Mouse (Mus musculus): ENCODE data around the gene Pnpla3.
A peak's percentile ranks its signal among the peaks of the same experiment; 100 is the strongest.

The Pnpla3 gene

DNA sequence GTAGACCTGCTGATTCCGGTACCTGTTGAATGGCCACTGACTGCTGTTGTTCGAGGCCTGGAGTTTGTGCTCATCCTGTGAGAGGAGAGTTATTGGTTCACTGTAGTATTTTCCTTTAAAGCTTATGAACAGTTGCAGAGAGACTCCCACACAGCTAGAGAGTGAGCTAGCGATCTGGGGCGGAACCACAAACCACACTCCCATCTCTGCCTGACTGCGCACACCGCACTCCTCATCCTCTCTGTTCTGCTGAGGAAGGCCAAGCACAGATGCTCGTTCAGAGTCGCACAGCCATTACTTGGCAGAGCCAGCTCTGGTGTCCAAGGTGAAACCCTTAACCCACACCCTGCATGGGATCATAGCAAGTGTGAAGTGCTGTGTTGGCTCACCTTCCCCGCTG is 11.1 kb downstream of the Pnpla3 start:
- no peak for DNase-seq

DNA sequence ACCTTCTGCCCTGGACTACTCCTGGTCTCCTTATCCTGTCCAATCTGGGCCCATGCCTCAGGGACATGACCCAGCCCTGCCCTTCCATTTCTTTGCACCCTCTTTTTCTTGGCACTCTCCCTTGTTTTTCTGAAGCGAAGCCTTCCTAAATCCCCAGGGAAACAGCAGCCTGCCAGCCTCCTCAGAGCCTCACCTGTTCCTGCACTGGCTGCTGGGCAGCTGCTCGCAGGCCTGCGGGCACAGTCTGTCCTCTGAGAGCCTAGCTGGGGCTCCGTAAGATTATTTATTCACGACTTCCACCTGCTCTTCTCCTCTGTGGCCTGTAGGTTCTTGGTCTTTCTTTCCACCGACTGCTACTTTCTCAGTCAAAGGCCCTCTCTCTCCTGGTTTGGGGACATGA is 14.4 kb downstream of the Pnpla3 start:
- no peak for DNase-seq

DNA sequence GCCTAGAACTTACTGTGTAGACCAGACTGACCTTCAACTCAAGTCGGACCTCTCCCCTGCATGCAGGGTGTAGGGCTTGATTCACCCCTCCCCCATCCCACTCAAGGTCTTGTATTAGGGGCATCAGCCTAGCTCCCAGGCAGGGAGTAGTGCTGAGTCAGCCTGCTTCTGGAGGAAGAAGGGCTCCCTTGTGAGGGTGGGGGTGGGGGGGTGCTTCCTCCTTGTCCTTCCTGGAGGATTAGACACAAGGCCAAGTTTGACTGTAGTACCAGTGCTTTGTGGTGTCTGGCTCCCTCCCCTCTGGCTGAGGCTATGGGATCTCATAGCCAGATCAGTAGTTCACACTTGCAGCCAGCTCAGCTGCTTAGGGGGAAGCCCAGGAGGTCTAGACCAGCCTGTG is 16.3 kb downstream of the Pnpla3 start:
- peak in 1 of 2 experiments; percentile 28 for DNase-seq

DNA sequence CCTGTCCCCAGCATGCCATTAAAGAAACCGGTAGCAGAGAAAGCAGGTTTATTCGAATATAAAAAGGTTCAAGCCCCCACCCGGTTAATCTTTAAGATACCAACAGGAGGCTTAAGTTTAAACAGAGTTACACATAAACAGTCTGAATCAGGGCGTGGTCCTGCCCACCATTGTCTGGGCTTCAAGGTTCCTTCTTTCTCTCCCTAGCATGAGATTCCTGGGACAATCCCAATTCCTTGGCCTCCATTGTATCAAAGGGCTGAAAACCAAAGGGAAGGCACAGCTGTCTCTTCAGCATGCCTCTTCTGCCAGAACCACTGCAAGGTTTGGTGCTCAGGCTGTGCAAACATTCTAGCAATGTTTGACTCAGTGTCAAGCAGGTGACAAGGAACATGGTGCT is 18.6 kb downstream of the Pnpla3 start:
- no peak for DNase-seq

DNA sequence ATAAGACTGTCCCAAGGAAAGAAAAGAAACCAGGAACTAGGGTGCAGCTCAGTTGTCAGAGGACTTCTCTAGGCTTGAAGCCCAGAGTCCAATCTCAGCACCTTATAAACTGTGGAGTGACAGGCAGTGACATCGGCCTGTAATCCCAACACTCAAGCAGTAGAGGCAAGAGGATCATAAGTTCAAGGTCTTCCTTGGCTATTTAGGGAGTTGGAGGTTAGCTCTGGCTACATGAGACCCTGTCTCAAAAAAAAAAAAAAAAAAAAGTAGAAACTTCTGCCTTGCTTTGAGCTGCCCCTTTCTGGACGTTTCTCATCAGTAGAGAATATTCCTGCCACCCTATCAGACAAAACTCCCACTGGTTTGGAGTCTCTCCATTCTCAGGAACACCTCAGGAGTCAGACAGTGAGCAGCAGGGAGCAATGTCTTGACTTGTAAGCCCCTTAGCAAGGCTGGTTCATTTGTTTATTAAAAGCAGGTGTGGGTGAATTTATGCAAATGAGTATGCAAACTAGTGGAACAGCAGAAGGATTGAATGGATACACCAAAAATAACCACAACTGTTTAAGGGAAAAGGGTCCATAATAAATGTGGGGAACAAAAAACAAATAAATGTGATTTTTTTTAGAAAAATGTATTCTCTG is 21.4 kb downstream of the Pnpla3 start:
- no peak for DNase-seq

DNA sequence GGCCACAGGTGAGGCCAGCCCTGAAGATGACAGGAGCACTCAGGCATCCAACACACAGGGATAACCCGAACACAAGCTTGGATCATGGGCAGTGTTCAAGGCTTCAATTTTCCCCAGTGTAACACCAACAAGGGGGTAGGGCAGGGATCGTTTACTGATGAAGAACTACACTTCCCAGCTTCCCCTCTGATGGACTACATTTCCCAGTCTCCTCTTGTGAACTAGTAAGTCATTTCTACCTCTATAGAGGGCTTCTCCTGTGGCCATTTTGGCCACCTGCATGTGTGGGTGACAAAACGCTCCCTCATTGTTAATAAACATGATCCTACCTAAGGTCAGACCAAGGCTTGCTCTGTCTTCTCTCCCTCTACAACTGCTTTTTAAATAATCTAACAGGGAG is 22.2 kb downstream of the Pnpla3 start:
- DNase-seq = peak in 1 of 2 experiments; percentile 25

DNA sequence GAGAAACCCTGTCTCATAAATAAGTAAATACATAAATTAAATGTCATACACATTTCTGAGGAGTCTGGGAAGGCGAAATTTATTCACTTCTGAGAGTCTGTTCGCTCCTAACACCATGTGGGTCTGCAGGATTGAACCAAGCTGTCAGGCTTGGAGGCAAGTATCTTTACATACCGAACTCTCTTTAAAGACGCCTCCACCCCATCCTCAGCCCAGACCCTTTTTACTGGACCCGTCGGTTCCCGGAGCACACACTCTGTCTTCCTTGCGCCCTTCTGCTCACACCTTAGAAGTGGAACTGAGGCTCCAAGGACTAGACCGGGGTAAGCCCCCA is 24.1 kb downstream of the Pnpla3 start:
- DNase-seq = no peak

DNA sequence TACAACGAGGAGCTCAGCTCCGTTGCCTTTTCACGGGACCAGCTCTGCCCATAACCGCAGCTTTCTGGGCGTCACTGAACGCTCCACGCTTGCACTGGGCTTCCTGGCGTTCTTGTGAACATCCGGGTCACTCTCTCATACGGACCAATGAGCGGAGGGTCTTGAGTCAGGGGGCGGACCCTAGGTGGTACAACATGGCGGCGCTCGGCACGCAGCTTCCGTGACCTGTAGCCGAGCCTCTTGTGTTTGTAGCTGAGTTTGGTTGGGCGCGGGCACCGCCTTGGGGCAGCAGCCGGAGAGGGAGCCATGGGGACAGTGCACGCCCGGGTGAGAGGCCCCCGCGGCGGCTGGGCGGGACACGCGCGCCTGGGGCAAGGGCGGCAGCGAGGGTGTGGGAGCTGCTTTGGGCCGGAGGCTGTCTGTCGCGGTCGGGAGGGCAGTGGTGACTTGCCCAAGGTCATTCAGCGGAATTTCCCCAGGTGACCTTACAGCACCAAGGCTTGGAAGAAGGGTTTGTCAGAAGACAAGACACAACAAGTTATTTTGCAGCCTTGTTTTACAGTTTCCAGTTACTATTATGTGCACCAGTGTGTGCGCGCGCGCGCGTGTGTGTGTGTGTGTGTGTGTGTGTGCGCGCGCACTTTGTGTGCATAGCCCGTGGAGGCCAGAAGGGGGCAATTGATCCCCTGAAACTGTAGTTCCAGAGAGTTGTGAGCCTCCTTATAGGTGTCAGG is 24.6 kb downstream of the Pnpla3 start, which contains the start of gene Samm50:
TSS of gene Samm50 (plus strand) at position 184 of the 734 bp plus-strand sequence.
- DNase-seq = peak; percentile 93 to 95

DNA sequence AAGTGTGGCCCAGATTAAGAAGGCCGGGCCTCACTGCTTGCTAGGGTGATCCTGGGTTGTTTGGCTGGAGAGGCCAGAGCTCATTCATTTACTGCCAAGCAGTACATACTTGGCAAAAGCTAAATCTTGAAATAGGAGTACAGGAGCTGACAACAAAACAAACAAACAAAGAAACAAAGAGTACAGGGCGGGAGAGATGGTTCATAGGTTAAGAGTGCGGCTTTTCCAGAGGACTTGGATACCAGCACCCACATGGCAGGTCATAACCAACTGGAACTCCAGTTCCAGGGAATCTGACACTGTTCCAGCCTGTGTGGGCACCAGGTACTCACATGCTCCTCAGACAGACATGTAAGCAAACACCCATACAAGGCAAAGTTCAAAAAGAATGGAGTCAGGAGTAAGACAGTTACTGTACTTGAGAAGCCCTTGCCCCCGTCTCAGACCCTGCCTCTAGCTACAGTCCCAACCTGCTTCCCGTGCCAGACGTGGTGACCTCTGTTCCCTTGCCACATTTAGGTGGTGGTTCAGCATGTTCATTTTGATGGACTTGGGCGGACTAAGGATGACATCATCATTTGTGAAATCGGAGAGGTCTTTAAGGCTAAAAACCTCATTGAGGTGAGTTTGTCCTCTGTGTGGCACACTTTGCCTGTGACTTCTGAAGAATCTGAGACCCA is 29.0 kb downstream of the Pnpla3 start:
- peak; percentile 39 to 46 for DNase-seq

DNA sequence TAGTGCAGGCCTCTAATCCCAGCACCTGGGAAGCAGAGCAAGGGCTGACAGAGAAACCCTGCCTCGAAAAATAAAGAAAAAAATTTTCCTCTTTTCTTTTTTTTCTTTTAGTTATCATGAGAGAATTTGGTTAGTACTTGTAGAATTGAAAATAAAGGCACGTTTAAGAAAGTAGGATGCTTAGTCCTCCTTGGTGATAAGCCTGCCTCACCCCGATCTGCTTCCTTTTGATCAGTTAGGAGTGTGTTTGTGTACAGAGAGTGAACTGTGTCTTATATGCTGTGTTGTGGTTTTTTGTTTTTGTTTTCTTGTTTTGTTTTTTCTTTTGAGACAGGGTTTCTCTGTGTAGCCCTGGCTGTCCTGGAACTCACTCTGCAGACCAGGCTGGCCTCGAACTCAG is 39.7 kb downstream of the Pnpla3 start:
- no peak for DNase-seq

DNA sequence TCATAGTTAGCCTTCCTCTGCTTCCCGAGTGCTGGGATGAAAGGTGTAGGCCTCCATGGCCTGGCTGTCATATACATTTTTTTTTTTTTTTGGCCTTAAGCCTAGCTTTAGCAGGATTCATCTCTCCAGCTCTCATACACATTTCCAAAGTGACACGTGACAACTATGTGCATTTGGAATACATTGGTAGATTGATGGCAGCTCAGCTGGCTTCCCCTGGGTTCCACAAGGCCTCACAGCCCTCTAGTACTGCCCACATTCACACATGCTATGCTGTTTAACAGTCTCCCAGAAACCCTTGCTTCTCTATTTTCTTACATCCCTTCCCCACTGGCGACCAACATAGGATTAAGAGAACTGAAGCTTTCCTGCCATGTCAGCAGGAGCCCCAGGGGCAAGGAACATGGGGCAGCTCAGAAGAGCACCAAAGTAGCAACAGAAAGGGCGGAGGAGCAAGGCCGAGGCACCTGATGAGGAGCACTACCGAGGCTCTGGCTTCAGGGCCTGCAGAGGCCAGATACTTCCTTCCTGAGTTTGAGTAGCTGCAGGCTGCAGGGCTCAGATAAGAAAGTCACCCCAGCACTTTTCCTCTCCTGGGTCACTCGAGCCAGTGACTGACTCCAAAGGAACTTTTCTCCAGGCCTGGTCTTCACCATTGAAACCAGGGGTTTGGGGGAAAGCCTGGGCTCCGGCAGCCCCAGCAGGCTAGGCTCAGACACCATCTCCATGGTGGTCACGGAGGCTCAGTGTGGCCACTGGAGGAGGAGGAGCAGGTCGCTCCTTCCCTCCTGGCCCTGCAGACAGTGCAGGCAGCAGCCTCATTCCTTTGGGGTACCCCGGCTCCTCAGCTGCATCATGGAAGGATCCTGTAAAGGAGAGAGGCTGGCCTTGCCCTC is 42.1 kb downstream of the Pnpla3 start:
- no peak for DNase-seq

DNA sequence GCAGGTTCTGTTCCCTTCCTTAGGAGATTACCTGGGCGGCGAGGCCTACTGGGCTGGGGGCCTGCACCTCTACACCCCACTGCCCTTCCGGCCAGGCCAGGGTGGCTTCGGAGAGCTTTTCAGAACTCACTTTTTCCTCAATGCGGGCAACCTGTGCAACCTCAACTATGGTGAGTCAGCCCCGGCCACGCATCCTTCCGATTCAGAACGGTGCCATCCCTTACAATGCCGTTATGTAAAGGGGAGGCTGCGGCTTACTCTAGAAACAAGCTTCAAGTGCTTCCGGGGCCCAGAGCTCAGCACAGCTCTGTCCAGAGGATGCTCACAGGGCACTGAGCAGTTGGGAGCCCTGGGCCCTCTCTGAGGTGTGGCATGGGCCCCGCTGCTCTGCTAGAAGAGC is 42.8 kb downstream of the Pnpla3 start:
- no peak for DNase-seq

DNA sequence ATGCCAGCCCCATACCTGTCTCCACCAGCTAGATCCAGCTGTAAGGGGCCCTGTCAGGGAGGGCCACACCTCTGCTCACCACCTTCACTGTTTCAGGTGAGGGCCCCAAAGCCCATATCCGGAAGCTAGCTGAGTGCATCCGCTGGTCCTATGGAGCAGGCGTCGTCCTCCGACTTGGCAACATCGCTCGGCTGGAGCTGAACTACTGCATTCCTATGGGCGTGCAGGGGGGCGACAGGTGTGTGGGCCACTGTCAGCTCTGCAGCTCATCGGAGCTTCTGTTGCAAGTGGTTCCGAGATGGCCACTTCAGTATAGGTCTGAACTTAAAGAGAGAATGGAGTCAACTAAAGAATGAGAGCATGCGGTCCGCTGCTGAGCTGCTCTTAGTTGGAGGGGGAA is 43.3 kb downstream of the Pnpla3 start:
- no peak for DNase-seq

DNA sequence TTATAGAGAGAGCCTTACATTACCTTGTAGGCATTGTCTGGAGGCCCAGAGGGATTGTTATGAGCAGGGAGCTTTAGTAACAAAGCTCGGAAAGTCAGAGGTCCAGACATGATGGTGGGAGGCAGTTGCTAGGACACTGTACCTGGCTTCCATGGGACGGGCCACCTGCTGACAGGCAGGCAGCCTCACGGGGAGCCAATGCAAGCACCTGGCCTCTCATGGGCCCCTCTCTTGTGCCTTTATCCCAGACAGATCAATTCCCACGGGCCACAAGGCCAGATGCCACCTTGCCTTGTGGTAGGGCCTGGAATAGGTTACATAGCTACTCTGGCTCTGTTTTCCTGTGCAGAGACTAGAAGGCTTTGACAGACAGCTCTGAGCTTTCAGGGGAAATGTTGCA is 43.9 kb downstream of the Pnpla3 start:
- DNase-seq = no peak

DNA sequence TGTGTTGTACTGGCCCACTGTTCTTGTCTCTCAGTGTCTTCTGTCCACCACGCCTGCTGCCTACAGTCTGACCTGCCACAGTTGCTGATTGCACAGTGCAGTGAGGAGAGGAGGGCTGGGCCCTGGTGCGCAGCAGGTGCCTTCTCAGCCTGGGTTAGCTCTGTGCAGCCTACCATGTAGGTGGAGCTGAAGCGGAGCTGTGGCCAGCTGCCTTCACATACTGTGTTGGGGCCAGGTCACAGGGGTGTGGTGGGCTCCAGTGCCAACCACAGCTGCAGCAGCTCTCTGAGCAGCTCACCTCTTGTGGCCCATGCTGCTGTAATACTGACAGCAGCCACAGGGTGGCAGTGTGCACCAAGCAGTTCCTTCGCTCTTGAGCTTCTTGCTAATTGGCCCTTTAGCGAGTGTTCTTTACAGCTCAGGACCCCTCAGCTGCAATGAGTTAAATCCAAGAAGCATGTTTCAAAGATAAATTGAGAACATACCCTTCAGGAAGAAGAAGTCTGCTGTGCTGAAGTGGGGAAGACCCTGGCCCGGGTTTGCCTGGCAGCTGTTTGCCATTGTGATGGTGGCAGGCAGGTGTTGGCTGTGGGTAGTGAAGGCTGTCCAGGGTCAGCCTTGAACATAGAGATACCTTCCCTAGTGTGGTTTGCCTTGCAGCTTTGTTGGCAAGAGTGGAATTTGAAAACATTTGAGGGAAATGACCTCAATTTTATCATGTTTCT is 44.6 kb downstream of the Pnpla3 start:
- DNase-seq = peak; percentile 81 to 94

DNA sequence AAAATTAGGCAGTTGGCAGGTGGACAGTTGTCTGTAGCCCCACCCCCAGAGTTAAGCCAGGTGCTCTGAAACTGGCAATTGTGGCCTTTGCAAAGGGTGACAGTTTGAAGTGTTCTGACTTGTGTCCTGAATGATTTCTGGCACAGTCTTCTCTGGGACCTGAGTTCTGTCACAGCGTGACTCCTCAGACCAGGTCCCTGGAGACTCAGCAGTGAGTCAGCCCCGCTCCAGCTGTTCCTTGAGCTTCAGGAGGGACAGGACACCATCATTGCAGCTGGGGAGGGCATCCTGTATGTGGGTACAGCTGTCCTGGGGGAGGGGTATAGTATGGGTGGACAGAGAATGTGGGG is 45.1 kb downstream of the Pnpla3 start:
- DNase-seq = peak in 1 of 2 experiments; percentile 44

DNA sequence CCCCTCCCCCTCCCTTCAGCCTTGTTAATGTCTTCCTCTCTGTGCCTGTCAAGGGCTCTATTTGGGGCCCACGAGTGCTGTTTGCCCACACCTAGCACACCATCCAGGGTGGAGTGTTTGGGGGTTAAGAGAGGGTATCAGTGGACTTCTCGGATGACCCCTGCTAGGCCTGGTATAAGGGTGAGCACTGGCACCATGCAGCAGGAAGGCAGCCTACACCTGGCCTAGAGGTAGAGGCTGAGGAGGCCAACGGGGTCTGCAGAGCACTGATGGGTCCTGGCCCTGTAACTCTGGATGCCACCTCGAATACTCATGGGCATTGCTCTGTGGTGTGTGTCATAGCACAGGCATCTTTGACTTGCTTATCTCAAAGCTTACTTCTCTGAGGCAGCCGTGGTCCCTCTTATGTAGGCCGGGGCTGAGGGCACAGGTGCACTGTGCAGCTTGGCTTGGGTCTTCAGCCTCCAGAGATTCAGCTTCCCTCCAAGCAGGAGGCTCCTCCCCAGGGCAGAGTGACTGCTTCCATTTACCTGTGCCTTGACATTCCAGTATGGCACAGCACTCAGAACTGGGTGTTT is 45.6 kb downstream of the Pnpla3 start:
- no peak for DNase-seq

DNA sequence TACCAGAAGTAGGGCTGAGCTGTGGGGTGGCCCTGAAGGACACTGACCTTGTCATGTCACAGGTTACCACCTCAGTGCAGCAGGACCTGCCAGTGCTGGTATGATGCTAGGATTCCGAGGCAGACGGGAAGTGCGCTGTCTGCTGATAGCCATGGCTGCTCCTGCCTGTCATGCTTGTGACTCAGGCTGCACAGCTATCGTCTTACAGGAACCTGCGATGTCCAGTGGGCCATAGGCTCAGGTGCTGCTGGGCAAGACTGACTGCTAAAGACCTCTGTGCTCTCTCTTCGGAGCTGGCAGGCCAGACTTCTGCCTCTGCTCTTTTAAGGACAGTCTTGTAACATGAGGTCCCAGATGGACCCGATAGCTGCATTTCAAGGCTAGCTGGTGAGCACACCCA is 46.8 kb downstream of the Pnpla3 start:
- DNase-seq = no peak

DNA sequence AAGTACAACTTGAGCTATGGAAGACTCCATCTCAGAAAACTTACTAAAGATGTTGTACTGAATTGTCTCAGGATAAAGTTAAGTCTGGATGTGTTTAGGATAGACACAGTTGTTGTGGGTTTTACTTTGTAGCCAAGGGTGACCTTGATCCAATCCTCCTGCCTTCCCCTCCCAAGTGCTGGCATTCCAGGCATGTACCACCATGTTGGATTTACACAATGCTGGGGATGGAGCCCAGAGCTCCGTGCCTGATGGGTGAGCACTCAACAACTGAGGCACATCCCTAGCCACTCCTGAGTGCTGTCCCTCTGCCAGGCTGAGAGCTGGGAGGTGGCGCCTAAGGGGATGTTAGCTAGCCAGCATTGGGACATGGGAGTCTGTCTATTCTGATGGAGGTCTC is 47.6 kb downstream of the Pnpla3 start:
- DNase-seq = no peak

DNA sequence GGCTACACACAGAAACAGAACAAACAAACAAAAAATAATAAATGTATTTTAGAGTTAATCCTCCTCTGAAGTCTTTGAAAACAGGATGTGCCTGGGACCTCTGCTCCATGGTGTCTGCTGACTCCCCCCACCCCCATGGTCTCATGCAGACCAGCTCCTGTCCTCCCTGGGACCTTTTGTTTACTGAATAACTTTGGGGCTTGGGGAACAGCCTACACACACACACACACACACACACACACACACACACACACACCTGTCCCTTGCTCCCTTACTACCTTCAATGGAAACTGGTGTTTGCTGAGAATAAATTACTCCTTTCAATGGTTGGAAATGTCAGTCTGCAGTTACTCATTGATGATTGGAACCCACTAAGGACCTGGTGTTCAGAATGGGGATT is 48.4 kb downstream of the Pnpla3 start:
- DNase-seq = peak; percentile 67

DNA sequence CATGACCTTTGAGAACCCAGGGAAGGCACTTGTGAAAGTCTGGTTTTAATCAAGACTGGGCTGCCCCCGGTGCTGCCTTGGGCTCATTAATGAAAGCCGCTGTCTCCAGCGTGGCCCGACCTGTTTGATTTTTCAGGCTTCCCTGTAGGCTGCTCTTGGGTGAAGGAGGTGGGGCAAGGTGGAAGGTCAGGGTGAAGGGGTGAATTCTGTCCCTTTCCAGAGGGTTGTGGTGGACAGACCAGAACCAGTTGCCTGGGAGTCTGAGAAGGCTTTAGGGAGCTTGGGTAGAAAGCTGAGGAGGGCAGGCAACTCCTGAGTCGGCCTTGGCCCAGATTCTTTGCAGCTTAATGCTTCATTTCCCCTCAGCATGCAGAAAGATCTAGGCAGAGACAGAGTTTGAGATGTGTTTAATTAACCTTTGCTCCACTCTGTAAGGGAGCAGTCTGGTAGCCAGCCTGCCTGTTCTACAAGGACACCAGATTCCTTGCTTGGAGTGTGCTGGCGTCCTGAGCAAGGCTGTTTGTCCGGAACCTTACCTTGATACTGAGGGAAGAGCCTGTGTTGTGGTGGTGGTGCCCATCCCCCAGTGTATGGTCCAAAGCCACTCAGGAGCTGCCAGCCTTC is 48.9 kb downstream of the Pnpla3 start:
- DNase-seq = peak; percentile 71 to 77

Measured in kidney, postnatal 36 days (tissue).